Mouse (Mus musculus): ENCODE results near the gene Retsat. TPM values are rescaled to one million over a fixed set of nuclear protein-coding genes. Genes with fewer than 3 reads are reported as not detected.

Retsat gene
- total and polyA plus RNA-seq, 2 experiments from 2014 or later: 10.0 to 12.6 TPM

GRCm38 (mm10) chr6:72598791-72599557 lies 699 bp downstream of the Retsat start:
- peak overlapping the region; percentile 80 for H3K27ac ChIP-seq
- DNase-seq (ENCODE audit: low spot score) (peak; percentile 77), ATAC-seq (peak; percentile 27; the same call in 1 of the 2 replicates)

DNA sequence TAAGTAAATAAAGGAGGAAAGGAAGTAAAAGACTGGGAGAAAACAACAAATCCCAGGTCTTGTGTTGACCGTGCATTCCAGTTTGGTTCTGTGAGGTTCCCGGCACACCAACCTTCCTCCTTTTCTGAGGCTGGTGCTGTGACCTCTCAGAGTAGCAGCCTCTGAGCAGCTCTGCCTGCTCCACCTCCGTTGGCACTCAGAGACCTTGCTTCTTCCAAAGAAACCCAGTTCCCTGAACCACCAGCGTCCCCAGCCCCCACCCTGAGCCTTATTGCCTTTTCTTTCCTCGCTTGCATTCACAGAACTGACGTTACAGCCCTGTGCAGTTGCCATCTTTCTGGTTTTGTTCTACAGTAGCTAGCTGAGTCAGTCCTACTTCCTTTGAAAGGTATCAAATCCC lies 1.9 kb downstream of the Retsat start:
- DNase-seq (ENCODE audit: low spot score): no peak
- no peaks in the 10 kb centered on the region for H3K27me3 ChIP-seq (ENCODE audit: insufficient read depth, low read length)
- ATAC-seq: no peak
- WGBS: 74% methylated on average over 6 of the region's 6 CpGs
- no peaks in the 10 kb centered on the region for H3K36me3 ChIP-seq (ENCODE audit: insufficient read depth, low read length)
- no peak overlapping the region for H3K9ac ChIP-seq (replicated peaks; ENCODE audit: low read length)
- H3K4me2 ChIP-seq (ENCODE audit: low read depth, low read length): no peak overlapping the region
- TF ChIP-seq CTCF (IDR thresholded peaks at IDR 0.05; ENCODE audit: low read depth): no peak
- H3K4me1 ChIP-seq (ENCODE audit: insufficient read depth, low read length): 0 out of 2 replicates have a peak, but pooled peaks cover 15% of the 10 kb centered on the region
- no peaks in the 10 kb centered on the region for H3K9me3 ChIP-seq (ENCODE audit: low read length)
- H3K4me3 ChIP-seq (ENCODE audit: low read length): no peak overlapping the region
- H3K27ac ChIP-seq: no peak overlapping the region

More at GRCm38 (mm10) chr6:72598791-72599557, 699 bp downstream of the Retsat start:
- no peak for TF ChIP-seq CTCF (IDR thresholded peaks at IDR 0.05; ENCODE audit: low read depth)
- Histone ChIP-seq H3K27me3 (ENCODE audit: insufficient read depth, low read length) (no peaks in the 10 kb centered on the region), H3K4me1 (ENCODE audit: insufficient read depth, low read length) (0 out of 2 replicates have a peak, but pooled peaks cover 15% of the 10 kb centered on the region), H3K36me3 (ENCODE audit: insufficient read depth, low read length) (no peaks in the 10 kb centered on the region), H3K9ac (replicated peaks; ENCODE audit: low read length) (peak overlapping the region; percentile 44), H3K4me2 (ENCODE audit: low read depth, low read length) (peak overlapping the region; percentile 71), H3K4me3 (ENCODE audit: low read length) (peak overlapping the region; percentile 52), H3K9me3 (ENCODE audit: low read length) (no peaks in the 10 kb centered on the region)
- WGBS: 40% methylated on average over 12 of the region's 12 CpGs

- Histone ChIP-seq H3K9ac (replicated peaks; ENCODE audit: low read length) (no peak overlapping the region), H3K27ac (no peak overlapping the region), H3K27me3 (ENCODE audit: insufficient read depth, low read length) (no peaks in the 10 kb centered on the region), H3K36me3 (ENCODE audit: insufficient read depth, low read length) (peaks cover 3% of the 10 kb centered on the region; the same call in 1 of the 2 replicates), H3K4me3 (ENCODE audit: low read length) (no peak overlapping the region), H3K9me3 (ENCODE audit: low read length) (no peaks in the 10 kb centered on the region), H3K4me2 (ENCODE audit: low read depth, low read length) (no peak overlapping the region), H3K4me1 (ENCODE audit: insufficient read depth, low read length) (0 out of 2 replicates have a peak, but pooled peaks cover 15% of the 10 kb centered on the region)
- ATAC-seq (no peak), DNase-seq (ENCODE audit: low spot score) (no peak)
- WGBS: 87% methylated on average over 12 of the region's 12 CpGs
- no peak for TF ChIP-seq CTCF (IDR thresholded peaks at IDR 0.05; ENCODE audit: low read depth)
Observed at GRCm38 (mm10) chr6:72600771-72601170, 2.5 kb downstream of the Retsat start.

GRCm38 (mm10) chr6:72601732-72602131 lies 3.5 kb downstream of the Retsat start:
- 0 out of 2 replicates have a peak, but pooled peaks cover 15% of the 10 kb centered on the region for H3K4me1 ChIP-seq (ENCODE audit: insufficient read depth, low read length)

GRCm38 (mm10) chr6:72604066-72604465 lies 5.8 kb downstream of the Retsat start:
- whole genome bisulfite sequencing: 98% methylated on average over 2 of the region's 2 CpGs
- Histone ChIP-seq H3K9me3 (ENCODE audit: low read length) (no peaks in the 10 kb centered on the region), H3K4me2 (ENCODE audit: low read depth, low read length) (no peak overlapping the region), H3K27ac (no peak overlapping the region), H3K36me3 (ENCODE audit: insufficient read depth, low read length) (peaks cover 17% of the 10 kb centered on the region), H3K9ac (replicated peaks; ENCODE audit: low read length) (no peak overlapping the region), H3K27me3 (ENCODE audit: insufficient read depth, low read length) (no peaks in the 10 kb centered on the region), H3K4me1 (ENCODE audit: insufficient read depth, low read length) (0 out of 2 replicates have a peak, but pooled peaks cover under 1% of the 10 kb centered on the region), H3K4me3 (ENCODE audit: low read length) (no peak overlapping the region)
- no peak for TF ChIP-seq CTCF (IDR thresholded peaks at IDR 0.05; ENCODE audit: low read depth)
- DNase-seq (ENCODE audit: low spot score) (no peak), ATAC-seq (no peak)

More at GRCm38 (mm10) chr6:72601732-72602131, 3.5 kb downstream of the Retsat start:
- no peaks in the 10 kb centered on the region for H3K9me3 ChIP-seq (ENCODE audit: low read length)
- ATAC-seq: no peak
- peak; percentile 89 for TF ChIP-seq CTCF (IDR thresholded peaks at IDR 0.05; ENCODE audit: low read depth)
- no peak overlapping the region for H3K4me3 ChIP-seq (ENCODE audit: low read length)
- H3K36me3 ChIP-seq (ENCODE audit: insufficient read depth, low read length): peaks cover 9% of the 10 kb centered on the region
- no peak overlapping the region for H3K27ac ChIP-seq
- H3K27me3 ChIP-seq (ENCODE audit: insufficient read depth, low read length): no peaks in the 10 kb centered on the region
- peak; percentile 76 for DNase-seq (ENCODE audit: low spot score)
- WGBS: 42% methylated on average over 1 of the region's 1 CpGs
- no peak overlapping the region for H3K4me2 ChIP-seq (ENCODE audit: low read depth, low read length)
- no peak overlapping the region for H3K9ac ChIP-seq (replicated peaks; ENCODE audit: low read length)

GRCm38 (mm10) chr6:72607060-72607459 lies 8.8 kb downstream of the Retsat start:
- H3K9ac ChIP-seq (replicated peaks; ENCODE audit: low read length): no peak overlapping the region
- no peak for ATAC-seq
- no peaks in the 10 kb centered on the region for H3K9me3 ChIP-seq (ENCODE audit: low read length)
- H3K27ac ChIP-seq: no peak overlapping the region
- 78% methylated on average over 4 of the region's 4 CpGs for WGBS
- H3K36me3 ChIP-seq (ENCODE audit: insufficient read depth, low read length): peaks cover 34% of the 10 kb centered on the region
- no peak overlapping the region for H3K4me2 ChIP-seq (ENCODE audit: low read depth, low read length)
- DNase-seq (ENCODE audit: low spot score): no peak
- H3K27me3 ChIP-seq (ENCODE audit: insufficient read depth, low read length): no peaks in the 10 kb centered on the region
- no peak for TF ChIP-seq CTCF (IDR thresholded peaks at IDR 0.05; ENCODE audit: low read depth)
- H3K4me1 ChIP-seq (ENCODE audit: insufficient read depth, low read length): no peaks in the 10 kb centered on the region
- no peak overlapping the region for H3K4me3 ChIP-seq (ENCODE audit: low read length)

DNA sequence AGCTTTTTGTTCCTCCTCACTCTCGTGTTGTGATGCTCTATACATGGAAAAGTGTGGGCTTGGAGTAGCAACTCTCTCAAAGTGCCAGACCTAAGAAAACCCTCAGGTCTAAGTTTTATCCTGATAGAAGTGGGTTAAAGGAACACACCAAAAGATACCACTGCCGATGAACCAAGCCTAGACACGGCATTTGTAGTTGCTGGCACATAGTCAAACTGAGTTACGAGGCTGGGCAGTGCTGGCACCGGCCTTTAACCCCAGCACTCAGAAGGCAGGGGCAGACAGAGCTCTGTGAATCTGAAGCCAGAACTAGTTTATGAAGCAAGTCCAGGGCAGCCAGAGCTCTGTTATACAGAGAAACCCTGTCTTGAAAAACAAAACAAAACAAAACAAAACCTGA lies 9.4 kb downstream of the Retsat start:
- Histone ChIP-seq H3K9ac (replicated peaks; ENCODE audit: low read length) (no peak overlapping the region), H3K36me3 (ENCODE audit: insufficient read depth, low read length) (peaks cover 37% of the 10 kb centered on the region), H3K9me3 (ENCODE audit: low read length) (no peaks in the 10 kb centered on the region), H3K27me3 (ENCODE audit: insufficient read depth, low read length) (no peaks in the 10 kb centered on the region), H3K27ac (no peak overlapping the region), H3K4me1 (ENCODE audit: insufficient read depth, low read length) (no peaks in the 10 kb centered on the region), H3K4me3 (ENCODE audit: low read length) (no peak overlapping the region), H3K4me2 (ENCODE audit: low read depth, low read length) (no peak overlapping the region)
- TF ChIP-seq CTCF (IDR thresholded peaks at IDR 0.05; ENCODE audit: low read depth): no peak
- no peak for DNase-seq (ENCODE audit: low spot score)
- 74% methylated on average over 5 of the region's 5 CpGs for WGBS
- ATAC-seq: no peak

Measured in hindbrain, postnatal 0 days (tissue).